Mouse (Mus musculus) CH12.LX (cell line): ENCODE measurements around the gene Ifngr2. TPM values are rescaled to one million over a fixed set of nuclear protein-coding genes. Genes with fewer than 3 reads are reported as not detected.

ENCODE experiments used
- DNase-seq: peaks from one replicate; pipeline ENCODE4 v3.0.0-alpha.2; 2013; ENCODE audit errors: extremely low read depth
- H3K27ac ChIP-seq: 2 replicates; pipeline ENCODE4 v1.5.1; 2012; ENCODE audit warnings: low read depth, mild to moderate bottlenecking, control low read depth, moderate library complexity; ENCODE audit not compliant: insufficient read depth
- H3K27me3 ChIP-seq: replicated peaks from 2 replicates; pipeline ENCODE3; 2012; ENCODE audit warnings: inconsistent platforms
- H3K36me3 ChIP-seq, 2 experiments: replicated peaks in 1 of 2; 2 replicates each; pipeline versions ENCODE3 to v1.6.1; 2012; ENCODE audit warnings: inconsistent platforms in 1 of 2, low read length in 1 of 2, mild to moderate bottlenecking in 1 of 2, mixed read lengths in 1 of 2, moderate library complexity in 1 of 2; ENCODE audit not compliant: control insufficient read depth in 1 of 2, insufficient read depth in 1 of 2
- H3K4me1 ChIP-seq, 2 experiments: 2 replicates each; pipeline ENCODE4 v1.6.1; 2012; ENCODE audit warnings: inconsistent platforms in 1 of 2, moderate library complexity in 1 of 2; ENCODE audit not compliant: insufficient read depth in 2 of 2, control insufficient read depth in 1 of 2
- H3K4me2 ChIP-seq: 2 replicates; pipeline ENCODE4 v1.6.1; 2012; ENCODE audit warnings: low read depth, mild to moderate bottlenecking, control low read depth; ENCODE audit not compliant: poor library complexity, insufficient read depth, severe bottlenecking
- H3K4me3 ChIP-seq, 3 experiments: fragments of 150-350 bp in 1 of 3; sonication (generic) in 1 of 3; replicated peaks in 1 of 3; 2 replicates each; pipeline versions ENCODE3 to v1.5.1; 2011 to 2012; ENCODE audit warnings: low read depth in 2 of 3, low read length in 2 of 3, mild to moderate bottlenecking in 2 of 3, moderate library complexity in 2 of 3, control low read depth in 1 of 3, improper control_type of control experiment in 1 of 3, inconsistent platforms in 1 of 3, mixed read lengths in 1 of 3; ENCODE audit not compliant: poor library complexity in 1 of 3
- H3K79me2 ChIP-seq: replicated peaks from 2 replicates; pipeline ENCODE4 v1.6.1; 2012; ENCODE audit warnings: mild to moderate bottlenecking, moderate library complexity; ENCODE audit not compliant: control insufficient read depth, poor library complexity, insufficient read depth, severe bottlenecking; ENCODE audit errors: extremely low read depth
- H3K9ac ChIP-seq: 2 replicates; pipeline ENCODE4 v1.6.1; 2012; ENCODE audit warnings: low read depth, mild to moderate bottlenecking, control low read depth, moderate library complexity; ENCODE audit not compliant: insufficient read depth
- H3K9me3 ChIP-seq: replicated peaks from 2 replicates; pipeline ENCODE3; 2012; ENCODE audit warnings: low read length, inconsistent platforms, mixed read lengths
- BHLHE40 ChIP-seq: IDR thresholded peaks from 2 replicates; pipeline ENCODE4 v1.6.1; 2011; ENCODE audit warnings: mild to moderate bottlenecking, low read depth, low read length, improper control_type of control experiment
- CHD1 ChIP-seq: IDR thresholded peaks from 2 replicates; pipeline ENCODE4 v1.6.1; 2012; ENCODE audit warnings: low read depth, low read length, improper control_type of control experiment, inconsistent platforms
- ELF1 ChIP-seq: IDR thresholded peaks from 2 replicates; pipeline ENCODE4 v1.6.1; 2014; ENCODE audit warnings: low read depth, mild to moderate bottlenecking, inconsistent platforms, low read length, improper control_type of control experiment
- GABPA ChIP-seq: IDR thresholded peaks from 2 replicates; pipeline ENCODE4 v1.6.1; 2012; ENCODE audit warnings: low read depth, low read length, improper control_type of control experiment, inconsistent platforms; ENCODE audit not compliant: insufficient replicate concordance
- JUND ChIP-seq: conservative IDR thresholded peaks from 2 replicates; pipeline ENCODE4 v1.6.1; 2011; ENCODE audit warnings: low read depth, low read length, improper control_type of control experiment
- KAT2A ChIP-seq: IDR thresholded peaks from 2 replicates; pipeline ENCODE4 v1.6.1; 2012; ENCODE audit warnings: low read length, improper control_type of control experiment, inconsistent platforms; ENCODE audit not compliant: insufficient replicate concordance
- MAFK ChIP-seq: IDR thresholded peaks from 2 replicates; pipeline ENCODE4 v1.6.1; 2011; ENCODE audit warnings: low read length, improper control_type of control experiment; ENCODE audit not compliant: insufficient replicate concordance
- MAZ ChIP-seq: IDR thresholded peaks from 2 replicates; pipeline ENCODE4 v1.6.1; 2012; ENCODE audit warnings: low read depth, mild to moderate bottlenecking, inconsistent platforms, low read length, improper control_type of control experiment, moderate library complexity
- MYC ChIP-seq: IDR thresholded peaks from 2 replicates; pipeline ENCODE4 v1.6.1; 2011; ENCODE audit warnings: low read depth, mild to moderate bottlenecking, improper control_type of control experiment, low read length
- NELFE ChIP-seq: IDR thresholded peaks from 2 replicates; pipeline ENCODE4 v1.6.1; 2011; ENCODE audit warnings: low read depth, low read length, improper control_type of control experiment
- NRF1 ChIP-seq: IDR thresholded peaks from 2 replicates; pipeline ENCODE4 v1.6.1; 2014; ENCODE audit warnings: low read depth, mild to moderate bottlenecking, inconsistent platforms, low read length, improper control_type of control experiment, moderate library complexity
- PAX5 ChIP-seq: IDR thresholded peaks from 2 replicates; pipeline ENCODE4 v1.6.1; 2012; ENCODE audit warnings: low read length, inconsistent platforms, mixed read lengths
- POLR2A ChIP-seq: IDR thresholded peaks from 2 replicates; pipeline ENCODE4 v1.6.1; 2011; ENCODE audit warnings: low read depth, mild to moderate bottlenecking, improper control_type of control experiment, low read length
- RCOR1 ChIP-seq: conservative IDR thresholded peaks from 2 replicates; pipeline ENCODE4 v1.6.1; 2012; ENCODE audit warnings: low read depth, mild to moderate bottlenecking, inconsistent platforms, low read length, improper control_type of control experiment
- USF2 ChIP-seq: conservative IDR thresholded peaks from 2 replicates; pipeline ENCODE4 v1.6.1; 2011; ENCODE audit warnings: low read depth, low read length, improper control_type of control experiment
- ZKSCAN1 ChIP-seq: IDR thresholded peaks from 2 replicates; pipeline ENCODE4 v1.6.1; 2012; ENCODE audit warnings: low read depth, inconsistent platforms, low read length, improper control_type of control experiment, borderline replicate concordance
- ZNF384 ChIP-seq: IDR thresholded peaks from 2 replicates; pipeline ENCODE4 v1.6.1; 2012; ENCODE audit warnings: low read depth, low read length, improper control_type of control experiment, inconsistent platforms
- dilution Hi-C: fragments of 300-500 bp; cut with MboI; formaldehyde crosslinking; loops from 2 replicates; pipeline ENCODE4 v1.14.3; 2020; ENCODE audit warnings: low sequenced_read_pairs; ENCODE audit not compliant: extremely low pct_unique_long_range_greater_than_20kb, extremely low pct_ligation_motif_present
- in situ Hi-C: fragments of 300-500 bp; cut with MboI; formaldehyde crosslinking; loops from 3 replicates; pipeline ENCODE4 v1.14.3; 2019; ENCODE audit warnings: low sequenced_read_pairs, low pct_ligation_motif_present, low pct_unique_long_range_greater_than_20kb, mixed read lengths
- polyA plus RNA-seq: library from polyadenylated mRNA; unstranded; fragments of >175 nt; gene quantifications from 2 replicates; pipeline ENCODE4 v1.2.1, GENCODE M21; 2012; ENCODE audit warnings: low read depth; ENCODE audit not compliant: insufficient read length
- total RNA-seq, 2 experiments: library from RNA; depleted of rRNA; stranded (reverse); fragments of 300-350 nt in 1 of 2; fragments of >200 nt in 1 of 2; gene quantifications; 2 replicates each; pipeline ENCODE4 v1.2.3; 2012 to 2014

The Ifngr2 gene
- total and polyA plus RNA-seq, 3 experiments: 29.6 to 39.2 (median 36.1) TPM

DNA sequence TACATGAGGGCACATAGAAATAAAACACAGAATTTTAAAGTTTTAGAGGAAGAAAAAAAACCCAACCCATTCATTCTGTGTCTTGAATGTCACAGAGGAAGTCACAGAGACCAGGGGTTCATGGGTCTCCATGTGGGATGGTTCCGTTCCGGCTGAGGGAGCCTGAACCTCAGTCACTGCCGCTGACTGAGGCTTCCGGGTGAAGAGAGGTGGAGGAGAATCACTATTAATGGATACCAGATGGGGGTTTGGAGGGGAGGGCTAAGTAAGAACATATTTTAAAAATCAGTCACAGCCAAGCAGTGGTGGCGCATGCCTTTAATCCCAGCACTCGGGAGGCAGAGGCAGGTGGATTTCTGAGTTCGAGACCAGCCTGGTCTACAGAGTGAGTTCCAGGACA lies 10.3 kb downstream of the Ifngr2 start:
- Histone ChIP-seq H3K27me3 (no peaks in the 10 kb centered on the region), H3K4me2 (no peak overlapping the region), H3K4me1 (peaks cover 11 to 47% of the 10 kb centered on the region in 2 experiments), H3K9ac (no peak overlapping the region), H3K36me3 (peaks cover 67 to 90% of the 10 kb centered on the region in 2 experiments), H3K4me3 (no peak overlapping the region), H3K79me2 (peaks cover 18% of the 10 kb centered on the region), H3K9me3 (no peaks in the 10 kb centered on the region), H3K27ac (no peak overlapping the region)
- no peak for DNase-seq
- in situ Hi-C loops: loop anchor here (5.0 kb wide), 1 partner anchor 45 kb away; no protein-coding TSS in a partner anchor
- no peak for TF ChIP-seq ELF1
- no peak for TF ChIP-seq MYC
- dilution Hi-C loops: no loop called here

DNA sequence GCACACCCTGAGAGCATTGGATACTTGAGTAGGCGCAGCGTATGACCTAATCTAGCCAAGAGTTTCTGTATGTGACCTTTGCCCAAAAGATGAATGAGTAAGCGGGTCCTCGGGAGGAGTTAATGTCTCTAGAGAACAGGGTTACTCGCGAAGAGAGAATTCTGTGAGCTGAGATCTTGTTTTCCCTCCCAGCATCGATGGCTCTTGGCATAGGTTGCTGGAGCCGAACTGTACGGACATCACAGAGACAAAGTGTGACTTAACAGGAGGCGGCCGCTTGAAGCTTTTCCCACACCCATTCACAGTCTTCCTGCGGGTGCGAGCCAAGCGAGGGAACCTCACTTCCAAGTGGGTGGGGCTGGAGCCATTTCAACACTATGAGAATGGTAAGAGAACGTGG lies 10.8 kb downstream of the Ifngr2 start:
- DNase-seq: no peak
- Histone ChIP-seq H3K27ac (no peak overlapping the region), H3K79me2 (peaks cover 16% of the 10 kb centered on the region), H3K4me2 (no peak overlapping the region), H3K4me3 (no peak overlapping the region), H3K27me3 (no peaks in the 10 kb centered on the region), H3K9me3 (no peaks in the 10 kb centered on the region), H3K9ac (no peak overlapping the region), H3K4me1 (peaks cover 15 to 50% of the 10 kb centered on the region in 2 experiments), H3K36me3 (peaks cover 70 to 92% of the 10 kb centered on the region in 2 experiments)
- TF ChIP-seq JUND (no peak), ZNF384 (no peak), PAX5 (no peak), NELFE (no peak), MAZ (no peak), RCOR1 (no peak), POLR2A (no peak), CHD1 (no peak), NRF1 (no peak), USF2 (no peak), ZKSCAN1 (no peak), GABPA (no peak), MAFK (no peak), KAT2A (no peak), BHLHE40 (no peak)
- in situ Hi-C loops: loop anchor here (5.0 kb wide), 1 partner anchor 45 kb away; no protein-coding TSS in a partner anchor
- dilution Hi-C loops: no loop called here
